Mouse (Mus musculus) embryonic facial prominence, embryonic 15.5 days (tissue): ENCODE results near the gene Abhd16a. TPM values are rescaled to one million over a fixed set of nuclear protein-coding genes. Genes with fewer than 3 reads are reported as not detected.

ENCODE experiments used
- ATAC-seq: fragments of 200-750 bp; cut with Nextera tagmentation; 2 replicates; pipeline ENCODE4 v1.8.0; 2017; ENCODE audit warnings: low read depth, moderate TSS enrichment; ENCODE audit not compliant: insufficient number of reproducible peaks, low FRiP score, low TSS enrichment
- H3K27ac ChIP-seq: fragments of 300-500 bp; sonication (generic); replicated peaks from 2 replicates; pipeline ENCODE4 v1.5.1; 2015; ENCODE audit warnings: mild to moderate bottlenecking, inconsistent platforms
- H3K27me3 ChIP-seq: fragments of 300-500 bp; sonication (generic); 2 replicates; pipeline ENCODE4 v1.6.1; 2015; ENCODE audit warnings: inconsistent platforms
- H3K36me3 ChIP-seq: fragments of 300-500 bp; sonication (generic); 2 replicates; pipeline ENCODE4 v1.6.1; 2015; ENCODE audit warnings: mild to moderate bottlenecking, inconsistent platforms
- H3K4me1 ChIP-seq: fragments of 300-500 bp; sonication (generic); 2 replicates; pipeline ENCODE4 v1.6.1; 2015; ENCODE audit warnings: inconsistent platforms
- H3K4me2 ChIP-seq: fragments of 300-500 bp; sonication (generic); replicated peaks from 2 replicates; pipeline ENCODE4 v1.6.1; 2015; ENCODE audit warnings: mild to moderate bottlenecking, inconsistent platforms
- H3K4me3 ChIP-seq: fragments of 300-500 bp; sonication (generic); replicated peaks from 2 replicates; pipeline ENCODE4 v1.5.1; 2015; ENCODE audit warnings: mild to moderate bottlenecking, inconsistent platforms
- H3K9ac ChIP-seq: fragments of 300-500 bp; sonication (generic); 2 replicates; pipeline ENCODE4 v1.6.1; 2015; ENCODE audit warnings: inconsistent platforms
- H3K9me3 ChIP-seq: fragments of 300-500 bp; sonication (generic); replicated peaks from 2 replicates; pipeline ENCODE4 v1.6.1; 2016; ENCODE audit warnings: inconsistent platforms
- WGBS: fragments of 180-500 bp; shearing (Covaris S2); methylation state at CpG from one replicate; pipeline ENCODE4 v1.1.7; 2015; 5-methylcytosine and 5-hydroxymethylcytosine counted together
- polyA plus RNA-seq: library from polyadenylated mRNA; unstranded; fragments of >200 nt; fragmentation: Nextera tagmentation; extraction: Ambion mirVana; gene quantifications from 2 replicates; pipeline ENCODE4 v1.2.1, GENCODE M21; 2015

Abhd16a gene
- polyA plus RNA-seq, 1 experiment from 2014 or later: 102 TPM

GRCm38 (mm10) chr17:35061299-35061698 lies 27.8 kb upstream of the Abhd16a start:
- ATAC-seq: no peak
- peak overlapping the region; percentile 79; the same call in 1 of the 2 replicates for H3K4me2 ChIP-seq
- H3K9ac ChIP-seq: no peak overlapping the region
- H3K4me3 ChIP-seq: no peak overlapping the region
- peaks cover 36% of the 10 kb centered on the region for H3K36me3 ChIP-seq
- no peaks in the 10 kb centered on the region for H3K9me3 ChIP-seq
- peaks cover 15% of the 10 kb centered on the region; the same call in 1 of the 2 replicates for H3K27me3 ChIP-seq
- H3K27ac ChIP-seq: 0 out of 2 replicates have a peak overlapping the region, but pooled peaks have one; percentile 17
- 71% methylated on average over 8 of the region's 8 CpGs for WGBS
- peaks cover 46% of the 10 kb centered on the region for H3K4me1 ChIP-seq

DNA sequence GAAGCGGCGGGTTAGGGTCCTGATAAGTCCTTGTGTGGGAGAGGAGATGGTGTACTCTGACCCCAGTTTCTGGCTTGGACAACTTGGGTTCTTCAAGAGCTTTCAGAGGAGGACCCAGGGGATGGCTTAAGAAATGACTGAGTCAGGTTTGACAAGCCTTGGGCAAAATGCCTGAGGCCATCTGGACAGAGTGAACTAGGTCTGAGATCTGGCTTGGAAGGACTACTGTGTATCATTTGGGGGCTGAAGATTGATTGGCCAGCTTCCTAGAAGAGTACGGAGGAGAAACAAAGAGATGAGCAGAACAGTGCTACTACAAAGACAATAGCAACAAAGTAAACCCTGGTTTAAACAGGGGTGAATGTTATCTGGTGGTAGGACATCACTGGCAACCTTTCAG lies 25.6 kb upstream of the Abhd16a start:
- H3K36me3 ChIP-seq: peaks cover 27% of the 10 kb centered on the region
- H3K4me3 ChIP-seq: no peak overlapping the region
- WGBS: 94% methylated on average over 3 of the region's 3 CpGs
- no peaks in the 10 kb centered on the region for H3K9me3 ChIP-seq
- no peak overlapping the region for H3K4me2 ChIP-seq
- H3K27ac ChIP-seq: 0 out of 2 replicates have a peak overlapping the region, but pooled peaks have one; percentile 68
- H3K4me1 ChIP-seq: peaks cover 42% of the 10 kb centered on the region
- no peak for ATAC-seq
- no peak overlapping the region for H3K9ac ChIP-seq
- peaks cover 22% of the 10 kb centered on the region; the same call in 1 of the 2 replicates for H3K27me3 ChIP-seq

DNA sequence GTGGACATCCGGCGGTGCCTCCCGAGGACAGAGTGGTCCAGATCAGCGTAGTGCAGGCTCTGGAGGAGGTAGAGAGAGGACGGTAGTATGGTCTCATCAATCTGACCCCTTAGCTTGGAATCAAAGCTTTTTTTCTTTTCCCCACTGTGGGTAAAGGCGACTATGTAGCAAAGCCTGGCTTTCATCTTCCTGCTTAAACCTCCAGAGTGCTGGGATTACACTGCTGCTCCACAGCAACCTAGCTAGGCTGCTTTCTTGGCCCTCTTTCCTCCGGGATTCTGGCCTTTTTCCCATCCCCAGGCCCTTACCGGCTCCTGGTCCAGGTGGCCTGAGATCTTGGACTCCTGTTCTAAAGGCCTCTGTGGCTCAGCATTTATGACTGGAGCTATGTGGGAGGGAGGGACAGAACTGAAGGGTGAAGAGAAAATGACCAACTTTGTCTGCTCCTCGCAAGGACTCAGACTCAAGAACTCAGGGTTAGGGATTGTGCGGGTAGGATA lies 24.6 kb upstream of the Abhd16a start:
- H3K4me2 ChIP-seq: peak overlapping the region; percentile 54
- no peak for ATAC-seq
- H3K4me3 ChIP-seq: peak overlapping the region; percentile 41
- peaks cover 22% of the 10 kb centered on the region; the same call in 1 of the 2 replicates for H3K27me3 ChIP-seq
- 28% methylated on average over 10 of the region's 10 CpGs for WGBS
- H3K9me3 ChIP-seq: no peaks in the 10 kb centered on the region
- peak overlapping the region; percentile 68 for H3K27ac ChIP-seq
- peaks cover 27% of the 10 kb centered on the region for H3K36me3 ChIP-seq
- peaks cover 37% of the 10 kb centered on the region for H3K4me1 ChIP-seq
- H3K9ac ChIP-seq: no peak overlapping the region

DNA sequence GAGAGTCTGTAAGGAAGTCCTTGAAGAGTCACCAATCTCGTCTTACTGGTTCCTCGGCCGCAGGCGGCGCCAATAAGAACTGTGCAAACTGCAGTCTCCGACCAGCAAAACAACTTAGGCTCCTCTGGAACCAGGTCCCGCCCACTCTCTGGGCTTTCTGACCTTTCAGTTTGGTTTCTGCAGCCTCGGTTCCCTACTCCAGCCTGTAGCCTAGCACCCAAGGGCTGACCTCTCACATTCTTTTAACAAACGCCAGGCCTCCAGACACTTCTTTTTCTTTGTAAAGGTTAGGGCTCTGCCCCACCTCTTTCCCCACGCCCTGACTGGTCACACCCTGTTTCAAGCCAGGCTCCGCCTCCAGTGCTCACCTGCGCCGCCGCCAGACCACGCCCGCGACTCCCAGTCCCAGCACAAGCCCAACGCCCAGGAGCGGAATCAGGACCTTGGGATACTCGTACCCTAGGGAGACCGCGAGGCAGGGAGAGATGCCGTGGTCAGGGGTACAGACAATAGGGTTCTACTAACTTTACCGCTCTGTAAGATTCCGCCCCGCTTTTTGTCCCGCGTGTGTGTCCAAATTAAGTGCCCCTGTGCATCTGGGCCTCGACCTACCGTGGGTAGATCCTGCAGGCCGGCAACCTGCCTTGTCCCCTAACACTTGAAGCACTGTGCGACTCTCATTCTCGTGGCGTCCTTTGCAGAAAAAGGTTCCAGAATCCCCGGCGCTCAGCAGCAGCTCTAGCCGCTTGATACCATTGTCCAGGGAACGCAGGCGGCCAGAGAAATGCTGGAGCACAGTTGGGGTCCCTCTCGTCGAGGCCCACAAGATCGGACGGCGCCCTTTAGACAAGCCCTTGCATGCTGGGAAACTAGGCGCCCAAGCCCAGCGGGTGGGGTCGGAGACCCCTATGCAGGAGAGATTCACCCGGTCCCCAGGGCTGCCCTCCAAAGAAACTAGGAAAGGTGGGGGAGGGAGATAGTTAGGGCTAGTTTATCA lies 23.8 kb upstream of the Abhd16a start, which contains the start of gene Ly6g6c:
TSS of gene Ly6g6c (plus strand) at position 438 of the 997 bp plus-strand sequence.
- peak within 1 kb of the TSS; percentile 80 for H3K27ac ChIP-seq
- peaks cover 30% of the 10 kb centered on the region for H3K4me1 ChIP-seq
- peak within 1 kb of the TSS; percentile 54 for H3K4me2 ChIP-seq
- H3K4me3 ChIP-seq: peak within 1 kb of the TSS; percentile 41
- H3K9me3 ChIP-seq: no peaks in the 10 kb centered on the region
- peak; percentile 48; the same call in 1 of the 2 replicates for ATAC-seq
- H3K27me3 ChIP-seq: peaks cover 22% of the 10 kb centered on the region; the same call in 1 of the 2 replicates
- peaks cover 27% of the 10 kb centered on the region for H3K36me3 ChIP-seq
- H3K9ac ChIP-seq: 0 out of 2 replicates have a peak within 1 kb of the TSS, but pooled peaks have one; percentile 26
- WGBS: 3% methylated on average over 48 of the region's 48 CpGs

DNA sequence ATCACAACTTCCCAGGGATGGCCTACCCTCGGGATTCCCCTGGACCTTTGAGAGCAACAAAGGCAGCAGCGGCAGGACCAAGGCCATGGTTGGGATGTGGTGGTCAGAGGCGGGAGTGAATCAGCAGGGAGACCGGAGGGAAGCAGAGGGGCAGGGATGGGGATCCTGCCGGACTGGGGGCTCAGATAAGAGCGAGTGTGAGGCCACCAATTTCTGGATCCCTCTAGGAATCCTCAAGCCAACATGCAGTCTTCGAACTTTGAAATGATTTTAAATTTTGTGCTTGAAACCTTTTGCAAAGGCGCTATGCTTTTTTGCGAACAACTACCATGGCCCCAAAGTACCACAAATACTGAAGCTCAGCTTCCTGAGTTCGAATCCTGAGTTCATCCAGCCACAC lies 23.0 kb upstream of the Abhd16a start, which contains the start of gene Mpig6b:
TSS of gene Mpig6b (minus strand) at position 101 of the 400 bp plus-strand sequence.
- H3K9ac ChIP-seq: 0 out of 2 replicates have a peak within 1 kb of the TSS, but pooled peaks have one; percentile 26
- H3K27ac ChIP-seq: peak within 1 kb of the TSS; percentile 80
- peak within 1 kb of the TSS; percentile 54 for H3K4me2 ChIP-seq
- WGBS: 52% methylated on average over 10 of the region's 10 CpGs
- H3K4me3 ChIP-seq: peak within 1 kb of the TSS; percentile 41
- peaks cover 27% of the 10 kb centered on the region for H3K4me1 ChIP-seq
- peaks cover 22% of the 10 kb centered on the region; the same call in 1 of the 2 replicates for H3K27me3 ChIP-seq
- peaks cover 19% of the 10 kb centered on the region for H3K36me3 ChIP-seq
- H3K9me3 ChIP-seq: no peaks in the 10 kb centered on the region
- ATAC-seq: no peak

- Histone ChIP-seq H3K4me3 (0 out of 2 replicates have a peak overlapping the region, but pooled peaks have one; percentile 6), H3K9me3 (no peaks in the 10 kb centered on the region), H3K9ac (no peak overlapping the region), H3K27ac (peak overlapping the region; percentile 51; the same call in 1 of the 2 replicates), H3K27me3 (peaks cover 22% of the 10 kb centered on the region; the same call in 1 of the 2 replicates), H3K4me1 (peaks cover 24% of the 10 kb centered on the region), H3K4me2 (no peak overlapping the region), H3K36me3 (no peaks in the 10 kb centered on the region)
- ATAC-seq: no peak
- 68% methylated on average over 17 of the region's 17 CpGs for WGBS
Measured at GRCm38 (mm10) chr17:35068213-35068914, 20.7 kb upstream of the Abhd16a start.

DNA sequence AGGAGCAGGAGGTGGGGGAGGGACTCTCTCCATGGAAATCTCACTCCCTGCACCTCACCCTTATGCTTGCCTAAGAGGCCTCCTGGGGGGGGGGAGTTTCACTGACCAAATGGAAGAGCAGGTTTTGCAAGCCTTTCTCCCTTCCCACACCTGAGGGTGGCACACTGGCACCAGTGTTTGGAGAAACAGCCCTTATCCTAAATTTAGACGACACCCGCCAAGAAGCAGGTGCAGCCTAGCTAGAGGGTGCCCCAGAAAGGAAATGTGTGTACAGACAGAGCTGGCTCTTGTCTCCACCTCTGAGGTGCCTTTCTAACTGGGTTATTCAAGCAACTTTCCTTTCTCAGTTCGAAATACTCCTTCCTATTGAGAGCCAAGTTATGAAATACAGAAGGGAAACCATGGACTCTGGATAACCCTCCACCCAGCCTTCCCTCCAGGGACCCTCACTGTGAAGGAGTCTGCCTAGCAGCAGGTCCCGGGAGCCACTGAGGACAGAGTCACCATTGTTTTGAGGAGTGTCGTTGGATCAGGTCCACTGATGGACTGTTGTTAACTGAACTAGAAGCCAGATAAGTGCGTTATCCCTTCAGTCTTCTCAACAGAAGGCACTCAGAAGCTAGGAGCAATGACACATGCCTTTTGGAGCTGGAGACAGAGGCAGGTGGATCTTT lies 18.4 kb upstream of the Abhd16a start:
- WGBS: 42% methylated on average over 6 of the region's 6 CpGs

DNA sequence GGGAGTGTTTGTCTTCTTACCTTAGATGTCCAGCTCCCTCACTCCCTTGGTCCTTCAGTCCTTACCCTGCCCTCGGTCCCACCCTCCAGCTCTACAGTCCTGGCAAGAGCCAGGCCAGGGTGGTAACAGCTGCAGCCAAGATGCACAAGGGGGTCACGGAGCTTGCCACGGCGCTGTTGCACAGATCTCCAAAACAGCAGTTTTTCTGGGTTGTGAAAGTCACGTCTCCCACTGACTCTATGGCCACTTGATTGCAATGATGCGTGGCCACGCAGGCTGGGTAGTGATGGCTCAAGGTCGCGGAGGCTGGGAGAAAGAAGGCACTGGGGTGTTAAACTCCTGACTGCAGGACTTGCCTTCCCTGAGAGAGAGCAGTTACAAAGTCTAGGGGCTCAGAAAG lies 17.6 kb upstream of the Abhd16a start:
- H3K4me1 ChIP-seq: peaks cover 18% of the 10 kb centered on the region
- H3K36me3 ChIP-seq: no peaks in the 10 kb centered on the region
- H3K27ac ChIP-seq: no peak overlapping the region
- H3K9ac ChIP-seq: no peak overlapping the region
- H3K4me3 ChIP-seq: no peak overlapping the region
- no peak for ATAC-seq
- H3K4me2 ChIP-seq: no peak overlapping the region
- H3K27me3 ChIP-seq: peaks cover 6% of the 10 kb centered on the region; the same call in 1 of the 2 replicates
- H3K9me3 ChIP-seq: no peaks in the 10 kb centered on the region
- WGBS: 74% methylated on average over 9 of the region's 9 CpGs

More for the DNA sequence above, 18.4 kb upstream of the Abhd16a start:
- no peak overlapping the region for H3K4me2 ChIP-seq
- H3K27ac ChIP-seq: peak overlapping the region; percentile 44; the same call in 1 of the 2 replicates
- no peaks in the 10 kb centered on the region for H3K36me3 ChIP-seq
- H3K27me3 ChIP-seq: peaks cover 10% of the 10 kb centered on the region; the same call in 1 of the 2 replicates
- H3K9ac ChIP-seq: no peak overlapping the region
- H3K4me3 ChIP-seq: no peak overlapping the region
- no peaks in the 10 kb centered on the region for H3K9me3 ChIP-seq
- no peak for ATAC-seq
- peaks cover 16% of the 10 kb centered on the region for H3K4me1 ChIP-seq

DNA sequence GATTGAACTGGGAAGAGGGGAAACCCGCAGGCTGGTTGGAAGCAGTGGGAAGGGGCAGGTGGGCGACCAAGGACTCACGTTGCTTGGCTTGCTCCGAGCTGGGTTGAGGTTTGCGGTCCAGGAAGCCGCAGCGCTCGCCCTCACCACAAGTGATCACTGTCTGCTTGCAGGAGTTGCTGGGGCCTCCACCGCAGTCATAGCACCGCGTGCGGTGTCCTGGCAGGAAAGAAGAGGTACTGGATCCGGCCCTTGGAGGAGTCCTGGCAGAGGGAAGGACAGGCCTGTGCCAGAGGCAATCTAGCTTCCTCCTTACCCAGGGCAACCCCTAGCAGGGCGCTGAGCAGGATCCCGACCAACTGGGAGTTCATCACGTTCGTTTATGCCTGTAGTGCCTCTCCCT lies 15.0 kb upstream of the Abhd16a start:
- no peak for ATAC-seq
- H3K4me2 ChIP-seq: no peak overlapping the region
- no peaks in the 10 kb centered on the region for H3K9me3 ChIP-seq
- H3K27me3 ChIP-seq: no peaks in the 10 kb centered on the region
- H3K36me3 ChIP-seq: no peaks in the 10 kb centered on the region
- H3K9ac ChIP-seq: no peak overlapping the region
- no peak overlapping the region for H3K4me3 ChIP-seq
- H3K4me1 ChIP-seq: peaks cover 34% of the 10 kb centered on the region
- H3K27ac ChIP-seq: no peak overlapping the region
- 43% methylated on average over 17 of the region's 17 CpGs for WGBS

DNA sequence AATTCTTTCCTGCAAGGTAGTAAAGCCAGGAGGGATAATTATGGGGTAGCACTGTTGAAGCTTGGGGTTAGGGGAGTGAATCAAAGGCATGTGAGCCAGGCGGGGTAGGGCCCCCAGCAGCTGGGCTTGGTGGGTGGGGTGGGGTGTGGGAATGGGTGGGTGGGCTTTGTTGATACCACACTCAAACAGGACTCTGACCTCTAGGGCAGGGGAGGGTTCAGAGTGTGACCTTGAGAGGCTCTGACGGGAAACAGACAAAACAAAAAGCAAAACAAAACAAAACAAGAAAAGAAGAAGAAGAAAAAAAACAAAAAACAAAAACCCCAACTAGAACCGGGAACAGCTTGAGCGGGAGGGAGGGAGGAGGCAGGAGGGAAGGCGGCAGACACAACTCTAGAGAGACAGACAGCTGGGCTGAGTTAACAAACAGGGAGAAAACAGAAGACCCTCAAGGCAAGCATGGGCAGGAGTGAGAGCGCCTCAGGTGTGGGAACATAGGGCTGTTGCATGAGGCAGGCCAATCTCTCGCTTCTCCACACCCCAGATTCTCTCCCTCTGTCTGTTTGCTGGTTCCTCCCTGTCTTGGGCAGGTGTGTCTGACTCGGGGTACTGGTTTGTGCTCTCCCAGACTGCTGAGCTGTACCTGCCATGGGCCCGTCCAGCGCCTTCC lies 12.4 kb upstream of the Abhd16a start, which contains the start of gene Ly6g6e:
TSS of gene Ly6g6e (plus strand) at position 396 of the 670 bp plus-strand sequence.
- ATAC-seq: peak; percentile 47; the same call in 1 of the 2 replicates
- WGBS: 11% methylated on average over 10 of the region's 10 CpGs
- H3K4me3 ChIP-seq: peak within 1 kb of the TSS; percentile 10; the same call in 1 of the 2 replicates
- H3K9ac ChIP-seq: no peak within 1 kb of the TSS
- peak within 1 kb of the TSS; percentile 51 for H3K27ac ChIP-seq
- peaks cover 25% of the 10 kb centered on the region for H3K4me1 ChIP-seq
- peak within 1 kb of the TSS; percentile 34 for H3K4me2 ChIP-seq
- no peaks in the 10 kb centered on the region for H3K9me3 ChIP-seq
- no peaks in the 10 kb centered on the region for H3K36me3 ChIP-seq
- H3K27me3 ChIP-seq: no peaks in the 10 kb centered on the region
